9 mouse cellular contexts compared by ENCODE assay signal in the genomic region with DNA sequence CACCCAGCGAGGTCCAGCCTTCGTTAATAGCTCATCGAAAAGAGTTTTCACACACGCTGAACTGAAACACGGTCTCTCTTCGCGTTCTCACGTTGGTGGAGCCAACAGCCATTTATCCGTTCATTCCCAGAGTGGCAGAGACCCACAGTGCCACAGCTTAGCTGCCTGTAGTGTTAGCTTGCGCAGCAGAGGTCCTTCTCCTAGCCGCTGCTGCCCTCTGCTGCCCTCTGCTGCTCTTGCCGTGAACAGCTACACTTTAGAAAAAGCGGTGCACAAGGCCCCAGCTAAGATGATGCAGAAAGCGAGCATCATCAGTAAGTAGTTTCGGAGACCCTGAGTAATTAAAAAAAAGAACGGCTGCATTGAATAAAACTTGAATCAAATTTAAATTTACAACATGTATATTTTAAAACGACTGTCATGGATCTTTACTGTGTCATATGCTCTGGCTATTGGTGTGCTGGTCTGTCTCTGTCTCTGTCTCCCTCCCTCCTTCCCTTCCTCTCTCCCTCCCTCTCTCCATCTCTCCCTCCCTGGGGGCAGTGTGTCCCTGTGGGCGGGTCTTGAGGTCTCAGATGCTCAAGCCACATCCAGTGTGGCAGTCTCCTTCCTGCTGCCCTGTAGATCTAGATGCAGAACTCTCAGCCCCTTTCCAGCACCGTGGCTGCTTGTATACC. TPM values are rescaled to one million over a fixed set of nuclear protein-coding genes. Genes with fewer than 3 reads are reported as not detected.
DNase-seq lines count a peak whose midpoint lies in the region; ATAC-seq and TF ChIP-seq lines count a peak whose summit lies in the region.
"Had no signal": no experiment of that assay in that cellular context is flagged by ENCODE, and none has a peak within 500 bp of the region (broad histone marks: within the 10 kb centered on the region; RNA-seq: fewer than 3 reads in every experiment).

No protein-coding gene starts in this region.

- no peak overlapping the region for H3K27ac ChIP-seq in forebrain, embryonic 13.5 days
- H3K27ac ChIP-seq in hindbrain, embryonic 11.5 days (ENCODE audit: low read depth, low read length) = no peak overlapping the region
- H3K27ac ChIP-seq: macrophage had no signal

- peak overlapping the region; percentile 32; the same call in 1 of the 2 replicates for H3K4me2 ChIP-seq in forebrain, embryonic 13.5 days
- no peak overlapping the region for H3K4me2 ChIP-seq in hindbrain, embryonic 11.5 days (replicated peaks; ENCODE audit: low read depth, low read length)

- ATAC-seq in G1E (ENCODE audit: extremely low read depth, insufficient number of reproducible peaks, low FRiP score, poor library complexity, severe bottlenecking) = peak; percentile 42; the same call in 1 of the 2 replicates
- peak; percentile 88 for ATAC-seq in forebrain, embryonic 13.5 days
- peak; percentile 77 for ATAC-seq in hindbrain, embryonic 11.5 days (ENCODE audit: low FRiP score)

- no peaks in the 10 kb centered on the region for H3K27me3 ChIP-seq in G1E (ENCODE audit: insufficient read depth, low read length)
- H3K27me3 ChIP-seq in forebrain, embryonic 13.5 days = no peaks in the 10 kb centered on the region
- H3K27me3 ChIP-seq in hindbrain, embryonic 11.5 days (ENCODE audit: control insufficient read depth, insufficient read depth, low read length) = no peaks in the 10 kb centered on the region

- peaks cover 36% of the 10 kb centered on the region for H3K36me3 ChIP-seq in G1E (replicated peaks)
- no peaks in the 10 kb centered on the region for H3K36me3 ChIP-seq in forebrain, embryonic 13.5 days (ENCODE audit: poor library complexity, severe bottlenecking)
- no peaks in the 10 kb centered on the region for H3K36me3 ChIP-seq in hindbrain, embryonic 11.5 days (ENCODE audit: control insufficient read depth, insufficient read depth, low read length)

- TF ChIP-seq CTCF in G1E (IDR thresholded peaks at IDR 0.05; ENCODE audit: low read depth, low read length) = peak; percentile 85

- peak overlapping the region; percentile 56; the same call in 1 of the 2 replicates for H3K4me3 ChIP-seq in G1E (ENCODE audit: low read depth, low read length)
- no peak overlapping the region for H3K4me3 ChIP-seq in forebrain, embryonic 13.5 days
- H3K4me3 ChIP-seq in hindbrain, embryonic 11.5 days (ENCODE audit: low read depth, low read length) = no peak overlapping the region

- peak; percentile 38 for DNase-seq in G1E (ENCODE audit: low spot score)
- DNase-seq in c-Kit-positive CD71-positive TER-119-positive erythroid progenitor cells, embryonic 14.5 days (ENCODE audit: low spot score) = peak; percentile 74
- DNase-seq in hindbrain, embryonic 11.5 days (ENCODE audit: low spot score) = peak; percentile 86
- peak; percentile 88 to 92 for DNase-seq in layer of hippocampus, postnatal 10 days (ENCODE audit: low spot score in 2 of 2)
- peak; percentile 56 for DNase-seq in lung, postnatal 25 days (ENCODE audit: low spot score)
- peak; percentile 87 for DNase-seq in right cerebral cortex, adult 18-20 months
- DNase-seq in urinary bladder, postnatal 10 days (ENCODE audit: low spot score) = peak; percentile 27

- no peaks in the 10 kb centered on the region for H3K9me3 ChIP-seq in G1E (replicated peaks)
- H3K9me3 ChIP-seq in forebrain, embryonic 13.5 days (replicated peaks) = no peaks in the 10 kb centered on the region
- no peaks in the 10 kb centered on the region for H3K9me3 ChIP-seq in hindbrain, embryonic 11.5 days (ENCODE audit: control insufficient read depth, low read length)

- 25% methylated on average over 19 of the region's 19 CpGs for WGBS in forebrain, embryonic 13.5 days
- WGBS in hindbrain, embryonic 11.5 days = 31% methylated on average over 19 of the region's 19 CpGs

- peaks cover 51% of the 10 kb centered on the region for H3K4me1 ChIP-seq in G1E (ENCODE audit: insufficient read depth, low read depth, low read length)
- H3K4me1 ChIP-seq in forebrain, embryonic 13.5 days = no peaks in the 10 kb centered on the region
- H3K4me1 ChIP-seq in hindbrain, embryonic 11.5 days (replicated peaks; ENCODE audit: control insufficient read depth, insufficient read depth, low read length) = no peaks in the 10 kb centered on the region

- no peak overlapping the region for H3K9ac ChIP-seq in forebrain, embryonic 13.5 days
- H3K9ac ChIP-seq in hindbrain, embryonic 11.5 days (ENCODE audit: low read depth, low read length) = no peak overlapping the region

RNA-seq across cellular contexts. Expression of a gene that starts 38.6 kb away (rescaled TPM):
- total RNA-seq in G1E (2014; fragmentation: Nextera tagmentation) (10.5 and 12.6 TPM in 2 replicates), G1E (2017) (34.7 and 42.9 TPM in 2 replicates)
- polyA plus RNA-seq in G1E (2012) = 0.21 and 0.63 TPM in 2 replicates
- polyA plus RNA-seq in forebrain, embryonic 13.5 days (2015; fragmentation: Nextera tagmentation; extraction: Ambion mirVana) = 3.3 and 4.0 TPM in 2 replicates
- polyA plus RNA-seq in hindbrain, embryonic 11.5 days (2014; fragmentation: Nextera tagmentation; extraction: Ambion mirVana) = 3.1 and 4.6 TPM in 2 replicates
- 10 to 100 TPM in 1 of 2 experiments, 1 to 10 TPM in 1; 8.7 to 10.4 TPM for total RNA-seq in layer of hippocampus, postnatal 10 days (2021)

Comparison
In these comparisons a context has a peak if more than half of its experiments do, and no peak if none do; other contexts are left out.
1. DNase-seq: peak in every context shown above with its lines; median percentile 90 in layer of hippocampus, postnatal 10 days; 87 in right cerebral cortex, adult 18-20 months; 86 in hindbrain, embryonic 11.5 days; 74 in c-Kit-positive CD71-positive TER-119-positive erythroid progenitor cells, embryonic 14.5 days; 56 in lung, postnatal 25 days; 38 in G1E; 27 in urinary bladder, postnatal 10 days.